Mouse (Mus musculus) hindlimb bud, embryonic 11.5 days (tissue): ENCODE data around the gene Thsd7a.
A peak's percentile ranks its signal among the peaks of the same experiment; 100 is the strongest.

ENCODE experiments used
- DNase-seq: peaks from one replicate; pipeline ENCODE4 v3.0.0-alpha.2; 2012; ENCODE audit warnings: low read depth, low spot score; ENCODE audit errors: extremely low spot score

The Thsd7a gene

GRCm38 (mm10) chr6:12397776-12398522 is 351.3 kb downstream of the Thsd7a start:
- no peak for DNase-seq

GRCm38 (mm10) chr6:12393574-12394380 is 355.4 kb downstream of the Thsd7a start:
- DNase-seq = no peak

- no peak for DNase-seq
Measured at GRCm38 (mm10) chr6:12386731-12387130, 362.5 kb downstream of the Thsd7a start.

DNA sequence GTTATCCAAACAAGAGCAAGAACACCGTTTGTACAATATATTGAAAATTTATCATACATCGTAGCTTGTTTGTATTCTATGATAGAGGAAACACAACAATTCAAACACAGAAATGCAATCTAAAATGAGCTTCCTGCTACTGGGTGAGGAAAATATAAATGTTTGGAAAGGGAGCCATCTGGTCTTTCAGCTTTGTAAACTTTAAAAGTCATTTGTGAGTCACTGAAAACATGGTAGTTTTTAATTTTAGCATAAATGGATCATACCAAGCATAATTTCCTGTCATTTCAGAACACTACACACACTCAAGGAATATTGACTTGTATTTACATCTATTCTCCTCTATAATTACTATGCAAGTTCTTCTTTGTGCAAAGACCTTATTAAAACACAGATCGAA is 363.6 kb downstream of the Thsd7a start:
- DNase-seq = no peak

DNA sequence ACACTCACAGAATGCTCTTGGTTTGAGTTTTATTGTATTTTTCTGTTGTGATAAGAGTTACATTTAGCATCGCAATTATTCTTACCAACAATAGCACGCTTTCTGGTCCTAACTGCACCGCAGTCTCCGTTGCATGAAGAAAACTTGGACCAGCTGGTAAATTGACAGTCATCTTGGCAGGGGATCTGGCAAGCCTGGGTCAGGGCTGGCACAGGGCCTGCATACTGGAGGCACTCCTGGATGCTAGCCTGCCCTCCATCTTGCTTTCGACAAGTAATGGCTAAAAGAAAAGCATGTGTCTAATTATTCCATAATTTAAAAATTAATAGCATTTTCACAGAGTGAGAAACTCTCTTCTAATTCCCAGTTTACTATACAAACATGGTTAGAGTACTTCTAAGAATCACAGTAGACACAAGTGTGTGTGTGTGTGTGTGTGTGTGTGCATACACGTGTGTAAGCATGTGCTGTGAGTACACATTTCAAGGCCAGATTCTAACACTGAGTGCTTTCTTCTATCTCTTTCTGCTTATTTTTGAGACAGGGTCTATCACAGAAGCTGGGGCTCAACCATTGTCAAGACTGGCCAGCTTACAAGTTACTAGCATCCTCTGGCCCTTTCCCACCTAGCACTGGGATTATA is 368.0 kb downstream of the Thsd7a start:
- DNase-seq = no peak

- DNase-seq = no peak
Measured at GRCm38 (mm10) chr6:12380717-12381116, 368.5 kb downstream of the Thsd7a start.

- DNase-seq = peak; percentile 33
Measured at GRCm38 (mm10) chr6:12358737-12359136, 390.5 kb downstream of the Thsd7a start.

- DNase-seq = no peak
Measured at GRCm38 (mm10) chr6:12353573-12353972, 395.6 kb downstream of the Thsd7a start.

DNA sequence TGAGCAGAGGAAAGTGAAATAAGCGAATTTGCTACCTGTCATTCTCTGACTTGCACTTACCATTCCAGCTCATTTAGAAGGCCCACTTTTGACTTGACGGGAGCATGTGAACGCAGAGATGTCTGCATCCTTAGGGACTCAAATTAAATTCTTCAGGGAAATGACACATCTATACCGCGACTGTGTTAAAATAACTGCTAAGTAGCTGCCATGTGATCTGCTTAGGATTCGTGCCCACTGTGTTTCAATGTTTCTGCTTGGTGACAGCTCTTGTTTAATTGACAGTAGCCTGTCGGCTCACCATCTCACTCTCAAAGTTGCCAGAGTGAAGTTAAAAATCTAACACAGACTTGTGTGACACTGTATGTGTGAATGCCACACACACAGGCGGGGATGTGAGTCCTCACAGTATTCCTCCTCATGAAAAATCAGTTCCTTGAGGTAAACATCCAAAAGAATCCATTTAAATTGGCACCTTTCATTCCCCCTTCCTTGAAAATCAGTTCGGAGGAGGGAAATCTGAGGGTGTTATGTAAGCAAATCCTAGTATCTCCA is 397.0 kb downstream of the Thsd7a start:
- DNase-seq = no peak

DNA sequence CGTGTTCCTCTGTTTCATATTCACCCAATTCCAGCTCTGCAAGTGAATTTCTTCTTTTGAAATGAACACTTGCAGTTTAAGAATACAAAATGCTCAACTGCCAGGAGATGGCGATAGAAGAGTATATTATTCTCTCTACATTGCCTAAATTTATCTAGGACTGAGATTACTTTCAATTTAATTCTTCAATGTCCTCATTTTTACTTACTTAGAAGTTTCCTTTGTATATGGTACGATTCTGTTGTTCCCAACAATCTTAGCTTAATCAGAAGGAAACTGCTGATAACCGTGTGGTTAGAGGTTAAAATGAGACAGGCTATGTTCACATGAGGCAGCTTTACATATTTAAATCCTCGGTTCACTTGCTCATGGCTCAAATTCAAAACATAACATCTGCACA is 398.5 kb downstream of the Thsd7a start:
- no peak for DNase-seq

DNA sequence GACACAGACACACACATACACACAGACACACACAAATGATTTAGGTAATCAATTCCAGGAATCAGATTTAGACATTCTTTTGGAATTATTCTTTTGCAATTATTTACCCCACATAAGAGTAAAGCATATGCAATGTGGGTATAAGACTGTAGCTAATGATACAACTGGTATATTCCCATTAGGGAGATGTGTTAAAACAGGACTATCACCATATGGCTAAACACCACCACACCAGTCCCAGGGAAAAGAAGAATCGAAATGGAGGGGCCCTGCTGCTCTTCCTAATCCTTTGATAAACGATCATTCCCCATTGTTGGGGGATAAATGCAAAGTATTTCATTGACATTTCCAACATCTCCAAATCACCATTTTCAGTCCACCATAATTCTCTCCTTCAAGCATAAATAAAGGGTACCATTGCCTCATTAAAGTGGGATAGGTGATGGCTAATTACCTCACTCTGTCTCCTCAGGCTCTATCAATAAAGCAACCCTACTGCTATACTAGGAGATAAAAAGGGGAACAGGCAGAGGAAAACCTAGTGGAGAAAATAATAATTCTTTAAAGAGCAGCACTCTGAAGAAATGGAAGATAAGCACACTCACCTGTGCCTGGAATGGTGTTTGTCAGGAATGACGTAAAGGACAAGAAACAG is 400.0 kb downstream of the Thsd7a start:
- no peak for DNase-seq

GRCm38 (mm10) chr6:12348667-12349066 is 400.5 kb downstream of the Thsd7a start:
- no peak for DNase-seq

DNA sequence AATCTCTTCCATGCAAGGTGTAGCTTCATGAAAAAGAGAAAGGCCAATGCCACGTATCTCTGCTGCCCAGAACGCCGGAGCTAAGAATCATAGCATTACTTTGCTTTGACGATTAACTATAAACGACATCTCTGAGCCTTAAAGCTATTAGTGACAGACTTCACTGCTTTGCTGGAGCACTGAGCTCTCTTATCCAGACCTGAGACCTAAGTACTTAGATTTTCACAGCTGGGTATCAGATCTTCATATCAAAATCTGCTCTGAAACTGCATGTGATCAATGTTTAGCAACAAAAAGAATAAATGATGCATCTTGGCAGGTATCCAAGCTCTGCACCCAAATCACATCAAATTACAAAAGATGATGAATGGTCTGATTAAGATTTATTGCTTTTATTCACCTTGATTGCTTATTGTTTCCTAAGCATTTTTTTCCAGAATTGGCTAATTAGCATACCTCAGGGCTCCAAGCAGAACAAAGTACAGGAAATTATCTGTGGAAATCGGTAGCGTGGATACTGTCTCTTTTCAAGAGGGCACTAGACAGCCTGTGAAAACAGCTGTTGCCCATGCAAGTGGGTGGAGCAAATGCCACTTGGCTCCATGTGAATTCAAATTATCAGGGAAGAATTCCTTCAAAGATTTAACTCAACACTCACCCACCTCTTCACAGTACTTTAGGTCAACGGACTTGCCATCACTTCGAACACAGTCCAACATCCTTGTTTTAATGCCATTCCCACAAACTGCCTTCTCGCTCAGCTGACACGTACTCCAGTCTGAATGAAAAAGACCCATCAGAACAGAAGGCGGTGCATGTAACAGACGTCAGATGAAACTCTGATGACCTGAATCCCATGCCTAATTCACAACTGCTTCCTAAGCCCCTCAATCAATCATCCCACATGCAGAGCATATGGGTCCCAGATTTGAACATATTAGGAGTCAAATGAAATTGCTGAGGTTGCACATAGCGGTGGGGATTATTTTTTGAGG is 412.3 kb downstream of the Thsd7a start:
- no peak for DNase-seq

GRCm38 (mm10) chr6:12315070-12315909 is 433.9 kb downstream of the Thsd7a start:
- no peak for DNase-seq

DNA sequence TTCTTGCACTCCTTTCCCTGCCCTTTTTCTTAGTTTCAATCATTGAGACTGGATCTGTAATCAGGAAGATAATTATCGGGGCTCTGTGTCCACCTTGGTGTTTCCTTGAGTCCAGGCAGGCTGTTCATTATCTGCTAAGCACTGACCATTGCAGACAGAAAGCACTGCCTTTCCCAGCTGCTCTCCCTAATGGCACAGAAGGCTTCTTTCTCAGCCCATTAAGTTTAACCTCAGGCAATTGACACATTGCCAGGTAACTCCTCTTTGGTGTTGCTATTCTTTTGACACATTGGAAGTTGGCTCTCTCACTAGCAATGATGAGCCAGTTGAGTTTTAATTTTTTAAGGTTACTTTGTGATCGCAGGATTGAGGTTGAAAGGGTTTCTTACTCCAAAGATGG is 441.7 kb downstream of the Thsd7a start:
- no peak for DNase-seq

DNA sequence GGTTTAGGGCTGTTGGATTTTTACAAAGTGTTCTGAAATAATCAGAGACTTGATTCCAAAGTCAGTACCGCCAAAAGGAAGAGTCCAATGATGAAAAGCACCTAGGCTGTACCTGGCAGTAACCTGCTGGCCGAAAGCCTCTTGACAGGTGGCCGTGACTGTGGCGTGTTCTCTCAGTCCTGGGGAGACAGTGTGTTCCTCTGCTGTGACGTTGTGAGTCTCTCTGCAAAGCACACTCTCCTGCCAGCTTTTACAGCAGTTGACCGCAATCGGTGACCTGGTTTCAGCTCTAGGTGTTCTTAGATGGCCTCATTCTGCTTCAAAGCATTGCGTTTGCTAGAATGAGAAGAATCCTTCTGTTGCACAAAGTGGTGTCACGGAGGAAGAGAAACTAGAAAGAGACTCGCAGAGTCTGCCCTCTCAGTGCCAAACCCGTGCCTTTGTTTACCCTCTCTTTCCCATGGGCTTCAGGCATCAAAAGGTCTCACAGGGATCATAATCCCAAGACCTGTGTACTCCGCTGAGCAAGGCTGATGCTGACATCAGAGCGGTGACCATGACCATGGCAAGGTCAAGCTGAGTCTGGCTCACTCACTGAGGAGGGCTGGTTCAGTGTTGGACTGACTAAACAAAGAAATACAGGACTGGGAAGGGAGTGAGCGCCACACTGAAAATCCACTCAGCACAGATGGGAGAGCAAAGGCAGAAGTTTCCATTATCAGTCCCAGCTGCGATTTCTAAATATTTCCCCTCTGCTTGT is 486.4 kb downstream of the Thsd7a start:
- DNase-seq = no peak
